Mouse (Mus musculus) limb, embryonic 11.5 days (tissue): ENCODE measurements around the gene Amz1. TPM values are rescaled to one million over a fixed set of nuclear protein-coding genes. Genes with fewer than 3 reads are reported as not detected.

ENCODE experiments used
- ATAC-seq: fragments of 200-750 bp; cut with Nextera tagmentation; 2 replicates; pipeline ENCODE4 v1.8.0; 2017; ENCODE audit warnings: low read depth; ENCODE audit not compliant: insufficient number of reproducible peaks, low FRiP score, low TSS enrichment
- DNase-seq: peaks from one replicate; pipeline ENCODE4 v3.0.0-alpha.2; 2015; ENCODE audit warnings: low spot score
- H3K27ac ChIP-seq: fragments of 300-500 bp; sonication (generic); replicated peaks from 2 replicates; pipeline ENCODE4 v1.5.1; 2014; ENCODE audit warnings: low read depth, mild to moderate bottlenecking, low read length
- H3K27me3 ChIP-seq: fragments of 300-500 bp; sonication (generic); 2 replicates; pipeline ENCODE4 v1.6.1; 2014; ENCODE audit warnings: mild to moderate bottlenecking, low read length, mixed read lengths; ENCODE audit not compliant: control insufficient read depth, insufficient read depth
- H3K36me3 ChIP-seq: fragments of 300-500 bp; sonication (generic); 2 replicates; pipeline ENCODE4 v1.6.1; 2014; ENCODE audit warnings: mild to moderate bottlenecking, low read length, moderate library complexity, mixed read lengths; ENCODE audit not compliant: control insufficient read depth, insufficient read depth
- H3K4me1 ChIP-seq: fragments of 300-500 bp; sonication (generic); 2 replicates; pipeline ENCODE4 v1.6.1; 2014; ENCODE audit warnings: low read length, mixed read lengths; ENCODE audit not compliant: control insufficient read depth, insufficient read depth
- H3K4me2 ChIP-seq: fragments of 300-500 bp; sonication (generic); 2 replicates; pipeline ENCODE4 v1.6.1; 2014; ENCODE audit warnings: low read depth, mild to moderate bottlenecking, moderate library complexity; ENCODE audit not compliant: severe bottlenecking
- H3K4me3 ChIP-seq: fragments of 300-500 bp; sonication (generic); 2 replicates; pipeline ENCODE4 v1.5.1; 2014; ENCODE audit warnings: low read depth, low read length
- H3K9ac ChIP-seq: fragments of 300-500 bp; sonication (generic); 2 replicates; pipeline ENCODE4 v1.6.1; 2014; ENCODE audit warnings: mild to moderate bottlenecking, low read length
- H3K9me3 ChIP-seq: fragments of 300-500 bp; sonication (generic); 2 replicates; pipeline ENCODE4 v1.6.1; 2016; ENCODE audit warnings: low read length; ENCODE audit not compliant: control insufficient read depth
- WGBS: fragments of 180-500 bp; shearing (Covaris S2); extraction: QIAGEN DNeasy Blood & Tissue Kit; methylation state at CpG from one replicate; pipeline ENCODE4 v1.1.7; 2014; 5-methylcytosine and 5-hydroxymethylcytosine counted together
- polyA plus RNA-seq: library from polyadenylated mRNA; unstranded; fragments of >200 nt; fragmentation: Nextera tagmentation; extraction: Ambion mirVana; gene quantifications from 2 replicates; pipeline ENCODE4 v1.2.1, GENCODE M21; 2014

The Amz1 gene
- polyA plus RNA-seq, 1 experiment from 2014 or later, result 0.52 TPM

DNA sequence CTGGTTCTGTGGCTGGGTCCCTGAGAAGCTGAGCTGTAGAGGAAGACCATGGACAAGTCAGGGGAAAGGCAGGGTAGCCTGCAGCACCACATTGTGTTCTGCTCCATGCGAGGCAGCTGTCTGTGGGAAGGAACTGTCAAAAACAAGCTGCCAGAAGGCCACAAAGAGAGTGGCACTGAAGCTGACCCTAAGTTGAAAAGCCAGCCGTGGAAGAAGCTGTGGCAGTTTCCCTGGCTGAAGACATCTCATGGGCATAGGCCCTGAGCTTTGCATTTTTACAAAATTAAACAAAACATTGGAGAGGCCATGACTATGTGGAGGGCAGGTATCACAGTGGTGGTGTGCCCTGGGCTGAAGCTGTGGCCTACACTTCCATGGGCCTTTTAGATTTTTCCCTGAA, 75.3 kb downstream of the Amz1 start:
- no peaks in the 10 kb centered on the region for H3K36me3 ChIP-seq
- no peak overlapping the region for H3K27ac ChIP-seq
- H3K4me2 ChIP-seq, result no peak overlapping the region
- H3K27me3 ChIP-seq, result no peaks in the 10 kb centered on the region
- WGBS, result 64% methylated on average over 2 of the region's 2 CpGs
- H3K9me3 ChIP-seq, result no peaks in the 10 kb centered on the region
- H3K4me1 ChIP-seq, result peaks cover 9% of the 10 kb centered on the region; the same call in 1 of the 2 replicates
- ATAC-seq (no peak), DNase-seq (no peak)
- H3K9ac ChIP-seq, result no peak overlapping the region
- H3K4me3 ChIP-seq, result no peak overlapping the region

GRCm38 (mm10) chr5:140800288-140800923, 76.5 kb downstream of the Amz1 start:
- Histone ChIP-seq H3K4me2 (no peak overlapping the region), H3K27ac (no peak overlapping the region), H3K4me1 (no peaks in the 10 kb centered on the region), H3K9me3 (no peaks in the 10 kb centered on the region), H3K27me3 (no peaks in the 10 kb centered on the region), H3K4me3 (no peak overlapping the region), H3K36me3 (no peaks in the 10 kb centered on the region), H3K9ac (no peak overlapping the region)
- 86% methylated on average over 6 of the region's 6 CpGs for WGBS
- DNase-seq (no peak), ATAC-seq (no peak)

DNA sequence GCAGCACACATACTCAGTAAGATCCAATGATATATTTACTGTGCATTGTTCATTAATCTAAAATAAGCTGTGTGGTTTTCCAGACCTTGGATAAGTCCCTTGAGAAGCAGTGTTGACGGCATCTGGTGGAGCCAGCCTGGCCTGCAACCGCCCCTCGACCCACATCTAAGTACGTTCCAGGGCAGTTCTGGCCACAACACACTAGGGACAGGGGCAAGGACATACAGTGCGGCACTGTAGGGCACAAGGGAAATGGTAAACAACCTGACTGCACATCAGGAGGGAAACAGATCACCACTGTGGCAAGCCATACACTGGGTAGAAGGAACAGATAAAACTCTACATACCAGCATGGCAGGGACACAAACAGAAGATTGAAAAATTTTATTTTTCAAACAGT, 77.9 kb downstream of the Amz1 start:
- Histone ChIP-seq H3K27ac (no peak overlapping the region), H3K36me3 (no peaks in the 10 kb centered on the region), H3K9me3 (no peaks in the 10 kb centered on the region), H3K4me1 (no peaks in the 10 kb centered on the region), H3K4me2 (no peak overlapping the region), H3K27me3 (no peaks in the 10 kb centered on the region), H3K4me3 (no peak overlapping the region), H3K9ac (no peak overlapping the region)
- ATAC-seq, result no peak
- WGBS, result 90% methylated on average over 5 of the region's 5 CpGs
- no peak for DNase-seq

- ATAC-seq (no peak), DNase-seq (no peak)
- 90% methylated on average over 2 of the region's 2 CpGs for WGBS
- Histone ChIP-seq H3K4me2 (no peak overlapping the region), H3K27me3 (no peaks in the 10 kb centered on the region), H3K9me3 (no peaks in the 10 kb centered on the region), H3K4me1 (no peaks in the 10 kb centered on the region), H3K4me3 (no peak overlapping the region), H3K27ac (no peak overlapping the region), H3K36me3 (no peaks in the 10 kb centered on the region), H3K9ac (no peak overlapping the region)
Observed at GRCm38 (mm10) chr5:140806252-140806651, 82.3 kb downstream of the Amz1 start.

- WGBS, result 61% methylated on average over 2 of the region's 2 CpGs
- Histone ChIP-seq H3K27me3 (no peaks in the 10 kb centered on the region), H3K27ac (no peak overlapping the region), H3K4me1 (no peaks in the 10 kb centered on the region), H3K4me2 (no peak overlapping the region), H3K9me3 (no peaks in the 10 kb centered on the region), H3K4me3 (no peak overlapping the region), H3K36me3 (no peaks in the 10 kb centered on the region), H3K9ac (no peak overlapping the region)
- ATAC-seq, result no peak
- no peak for DNase-seq
Observed at GRCm38 (mm10) chr5:140806939-140807338, 83.0 kb downstream of the Amz1 start.

Other genes with a start within 250 kb of the Amz1 start
- 11.9 and 16.6 TPM in 2 replicates for gene Chst12, start 218.6 kb upstream of the Amz1 start, polyA plus RNA-seq
- not detected in 2 replicates for gene Grifin, start 159.1 kb upstream of the Amz1 start, polyA plus RNA-seq
- gene Lfng, start 116.8 kb upstream of the Amz1 start, polyA plus RNA-seq, result 9.0 and 10.8 TPM in 2 replicates
- 51.4 and 58.3 TPM in 2 replicates for gene Ttyh3, start 75.1 kb upstream of the Amz1 start, polyA plus RNA-seq
- 15.1 and 22.7 TPM in 2 replicates for gene Iqce, start 21.7 kb upstream of the Amz1 start, polyA plus RNA-seq
- gene Brat1, start 19.1 kb upstream of the Amz1 start, polyA plus RNA-seq, result 11.7 and 12.0 TPM in 2 replicates
- gene Gna12, start 106.3 kb downstream of the Amz1 start, polyA plus RNA-seq, result 34.5 and 48.7 TPM in 2 replicates